Mouse (Mus musculus) gonadal fat pad, adult 2 months (tissue): ENCODE data around the gene Ppp2r1b. TPM values are rescaled to one million over a fixed set of nuclear protein-coding genes. Genes with fewer than 3 reads are reported as not detected.

Source experiments
- DNase-seq: peaks from one replicate; pipeline ENCODE4 v3.0.0-alpha.2; 2012; ENCODE audit warnings: low read depth
- polyA plus RNA-seq: library from polyadenylated mRNA; depleted of rRNA; stranded (reverse); fragments of >200 nt; gene quantifications from 2 replicates; pipeline ENCODE4 v1.2.3, GENCODE M21; 2012

Gene Ppp2r1b
- polyA plus RNA-seq, 1 experiment, result 49.0 TPM

GRCm38 (mm10) chr9:50836097-50836496, 9.0 kb upstream of the Ppp2r1b start:
- no peak for DNase-seq

GRCm38 (mm10) chr9:50841079-50841789, 3.9 kb upstream of the Ppp2r1b start:
- no peak for DNase-seq

GRCm38 (mm10) chr9:50845547-50845946, 446 bp downstream of the Ppp2r1b start:
- no peak for DNase-seq

GRCm38 (mm10) chr9:50847133-50847532, 2.0 kb downstream of the Ppp2r1b start:
- DNase-seq, result no peak

GRCm38 (mm10) chr9:50847606-50848368, 2.7 kb downstream of the Ppp2r1b start:
- DNase-seq, result no peak

GRCm38 (mm10) chr9:50848821-50849220, 3.7 kb downstream of the Ppp2r1b start:
- no peak for DNase-seq

GRCm38 (mm10) chr9:50849249-50849648, 4.1 kb downstream of the Ppp2r1b start:
- DNase-seq, result peak; percentile 90

- DNase-seq, result no peak
Observed at GRCm38 (mm10) chr9:50849755-50850154, 4.7 kb downstream of the Ppp2r1b start.

GRCm38 (mm10) chr9:50850271-50850670, 5.2 kb downstream of the Ppp2r1b start:
- no peak for DNase-seq

GRCm38 (mm10) chr9:50850713-50851112, 5.6 kb downstream of the Ppp2r1b start:
- no peak for DNase-seq

GRCm38 (mm10) chr9:50852634-50853349, 7.7 kb downstream of the Ppp2r1b start:
- peak; percentile 67 for DNase-seq

- no peak for DNase-seq
Observed at GRCm38 (mm10) chr9:50854376-50854775, 9.3 kb downstream of the Ppp2r1b start.

GRCm38 (mm10) chr9:50855133-50855766, 10.1 kb downstream of the Ppp2r1b start:
- no peak for DNase-seq

- DNase-seq, result no peak
Observed at GRCm38 (mm10) chr9:50855780-50856179, 10.7 kb downstream of the Ppp2r1b start.

GRCm38 (mm10) chr9:50856341-50857081, 11.4 kb downstream of the Ppp2r1b start:
- DNase-seq, result no peak

GRCm38 (mm10) chr9:50857082-50857641, 12.1 kb downstream of the Ppp2r1b start:
- DNase-seq, result no peak

GRCm38 (mm10) chr9:50858681-50859080, 13.6 kb downstream of the Ppp2r1b start:
- DNase-seq, result no peak

GRCm38 (mm10) chr9:50861119-50861839, 16.2 kb downstream of the Ppp2r1b start:
- no peak for DNase-seq

- no peak for DNase-seq
Observed at GRCm38 (mm10) chr9:50863824-50864223, 18.7 kb downstream of the Ppp2r1b start.

GRCm38 (mm10) chr9:50864877-50865276, 19.8 kb downstream of the Ppp2r1b start:
- no peak for DNase-seq
